Mouse (Mus musculus) kidney, embryonic 14.5 days (tissue): Measurements from ENCODE around the gene Rasa4. TPM values are rescaled to one million over a fixed set of nuclear protein-coding genes. Genes with fewer than 3 reads are reported as not detected.

ENCODE experiments used
- microRNA-seq: library from miRNA; unstranded; fragments of <30 nt; microRNA quantifications from one replicate; pipeline ENCODE4, GENCODE M21; 2016
- polyA plus RNA-seq: library from polyadenylated mRNA; unstranded; fragments of >200 nt; fragmentation: Nextera tagmentation; extraction: Ambion mirVana; gene quantifications from 2 replicates; pipeline ENCODE4 v1.2.1, GENCODE M21; 2014

Rasa4 gene
- polyA plus RNA-seq, 1 experiment from 2014 or later = 17.5 TPM

Small RNAs within 50 kb of the gene (microRNA-seq; reads per million reads assigned to microRNA genes)
- gene Mir7035 = 1.1 reads per million

Other genes with a start within 250 kb of the Rasa4 start
- 32.4 and 36.9 TPM in 2 replicates for gene Hspb1, start 196.0 kb upstream of the Rasa4 start, polyA plus RNA-seq
- 90.2 and 105 TPM in 2 replicates for gene Ywhag, start 149.3 kb upstream of the Rasa4 start, polyA plus RNA-seq
- 10.2 and 10.3 TPM in 2 replicates for gene Ssc4d, start 109.4 kb upstream of the Rasa4 start, polyA plus RNA-seq
- gene Zp3, start 103.8 kb upstream of the Rasa4 start, polyA plus RNA-seq = 0.29 TPM in 1 of 2 replicates, not detected in the other
- gene Dtx2, start 89.1 kb upstream of the Rasa4 start, polyA plus RNA-seq = 24.0 and 26.6 TPM in 2 replicates
- 0.85 and 0.99 TPM in 2 replicates for gene Upk3b, start 45.4 kb upstream of the Rasa4 start, polyA plus RNA-seq
- gene Upk3bl, start 29.4 kb upstream of the Rasa4 start, polyA plus RNA-seq = 1.3 and 2.2 TPM in 2 replicates
- gene Polr2j, start 32.7 kb downstream of the Rasa4 start, polyA plus RNA-seq = 270 and 326 TPM in 2 replicates
- 32.2 and 40.0 TPM in 2 replicates for gene Lrwd1, start 52.2 kb downstream of the Rasa4 start, polyA plus RNA-seq
- 12.5 and 16.0 TPM in 2 replicates for gene Alkbh4, start 52.2 kb downstream of the Rasa4 start, polyA plus RNA-seq
- gene Orai2, start 86.8 kb downstream of the Rasa4 start, polyA plus RNA-seq = 5.6 and 6.6 TPM in 2 replicates
- gene Prkrip1, start 115.0 kb downstream of the Rasa4 start, polyA plus RNA-seq = 57.5 and 64.5 TPM in 2 replicates
- gene Sh2b2, start 162.6 kb downstream of the Rasa4 start, polyA plus RNA-seq = 5.0 and 5.4 TPM in 2 replicates